Mouse (Mus musculus): Measurements from ENCODE around the gene Atp13a2.

GRCm38 (mm10) chr4:140964620-140965019 is 22.1 kb upstream of the Atp13a2 start:
- TF ChIP-seq GATA1 (IDR thresholded peaks at IDR 0.05; ENCODE audit: low read depth, low read length) (no peak), CTCF (IDR thresholded peaks at IDR 0.05 in 2 of 3, conservative IDR thresholded peaks at IDR 0.05 in 1 of 3; ENCODE audit: control insufficient read depth in 1 of 3, insufficient read depth in 1 of 3, low read depth in 2 of 3, low read length in 3 of 3, poor library complexity in 1 of 3, severe bottlenecking in 1 of 3) (peak; percentile 62 to 96 (median 70)), POLR2A (IDR thresholded peaks at IDR 0.05; ENCODE audit: control insufficient read depth in 1 of 2, insufficient read depth in 1 of 2, low read depth in 1 of 2, low read length in 2 of 2, poor library complexity in 1 of 2) (peak in 1 of 2 experiments; percentile 25; a peak in 1 of 4 replicates), UBTF (IDR thresholded peaks at IDR 0.05; ENCODE audit: borderline replicate concordance, insufficient read depth, low read depth, low read length) (no peak), RAD21 (IDR thresholded peaks at IDR 0.05; ENCODE audit: low read depth, low read length) (peak; percentile 42), TAL1 (IDR thresholded peaks at IDR 0.05; ENCODE audit: low read length) (no peak)

All from MEL (cell line).